Mouse (Mus musculus): ENCODE measurements around the gene Cd6.

Gene Cd6

DNA sequence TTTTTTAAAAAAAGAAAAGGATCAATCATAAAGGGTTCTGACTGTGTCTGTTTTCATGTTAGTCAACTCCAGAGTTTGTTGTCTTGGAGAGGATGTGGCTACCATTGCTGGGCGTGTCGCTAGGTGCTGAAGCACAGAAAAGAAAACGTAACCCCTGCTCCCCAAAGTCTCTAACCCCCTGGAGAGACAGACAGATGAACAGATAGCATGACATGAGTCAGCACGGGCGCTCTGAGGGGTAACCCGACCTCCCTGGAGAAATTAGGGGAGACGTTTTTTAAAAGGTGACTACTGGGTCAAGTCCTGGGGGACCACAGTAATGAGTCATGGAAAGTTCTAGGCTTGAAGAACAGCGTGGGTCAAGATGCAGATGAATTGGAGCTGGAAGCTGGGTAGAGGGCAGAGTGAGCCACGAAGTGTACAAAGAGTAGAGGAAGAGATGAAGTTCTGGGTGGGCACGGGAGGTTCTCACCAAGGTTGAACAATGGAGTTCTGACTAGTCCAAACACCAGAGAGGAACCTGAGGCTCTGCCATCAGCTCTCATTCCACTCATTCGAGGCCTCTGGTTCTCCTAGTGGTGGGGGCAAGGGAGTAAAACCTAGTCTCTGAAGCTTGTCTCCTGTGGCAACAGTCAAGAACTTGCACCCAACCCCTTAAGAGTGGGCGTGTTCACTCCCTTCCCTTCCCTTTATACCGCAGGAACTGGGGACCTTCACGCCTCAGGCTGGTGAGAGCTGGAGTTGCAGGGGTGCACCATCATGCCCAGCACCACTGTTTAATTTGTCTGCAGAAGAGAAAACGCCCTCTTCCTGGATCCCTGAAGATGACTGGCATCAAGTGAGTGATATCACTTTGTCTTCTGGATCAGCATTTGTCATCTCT lies 9.4 kb upstream of the Cd6 start, which contains the start of gene Slc15a3:
Gene Slc15a3, plus strand, starts transcription at position 718 of the 883 bp plus-strand sequence.
- no peak for DNase-seq (ENCODE audit: extremely low spot score, low read depth, low spot score)

GRCm38 (mm10) chr19:10835671-10836070 lies 5.8 kb upstream of the Cd6 start:
- DNase-seq (ENCODE audit: extremely low spot score, low read depth, low spot score), result no peak

DNA sequence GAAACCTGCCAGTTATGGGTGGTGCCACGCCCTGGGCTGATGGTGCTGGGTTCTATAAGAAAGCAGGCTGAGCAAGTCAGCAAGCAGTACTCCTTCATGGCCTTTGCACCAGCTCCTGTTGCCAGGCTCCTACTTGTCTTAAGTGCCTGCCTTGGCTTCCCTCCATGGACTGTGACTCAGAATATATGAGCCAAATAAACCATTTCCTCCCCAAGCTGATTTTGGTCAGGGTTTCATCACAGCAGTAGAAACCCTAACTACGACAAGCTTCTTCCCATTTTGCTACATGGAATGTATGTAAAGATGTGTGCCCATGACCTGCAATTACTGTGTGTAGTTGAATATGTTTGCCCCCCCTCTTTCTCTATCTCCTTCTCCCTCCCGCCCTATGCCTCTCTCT lies 3.8 kb upstream of the Cd6 start:
- DNase-seq (ENCODE audit: extremely low spot score, low read depth, low spot score), result no peak

GRCm38 (mm10) chr19:10832030-10832429 lies 2.2 kb upstream of the Cd6 start:
- DNase-seq (ENCODE audit: extremely low spot score, low read depth, low spot score), result no peak

DNA sequence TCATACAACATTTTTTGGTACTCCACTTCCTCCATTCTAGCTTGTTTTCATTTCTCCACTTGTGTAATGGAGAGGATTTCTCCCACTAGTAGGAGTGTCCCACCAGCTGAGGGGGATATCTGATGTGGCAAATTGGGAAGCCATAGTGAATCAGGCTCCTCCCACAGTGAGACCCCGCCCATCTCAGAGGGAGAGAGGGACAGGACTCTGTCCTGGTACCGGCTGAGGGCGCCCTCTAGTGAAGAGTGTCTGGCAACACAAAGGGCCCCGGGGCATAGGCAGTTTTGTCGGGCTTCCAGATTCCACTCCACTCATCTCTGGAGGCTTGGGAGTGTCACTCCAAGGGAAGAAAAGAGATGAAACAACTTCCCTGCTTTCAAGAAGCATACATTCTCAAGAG lies 1.6 kb upstream of the Cd6 start:
- no peak for DNase-seq (ENCODE audit: extremely low spot score, low read depth, low spot score)

GRCm38 (mm10) chr19:10828321-10828720 lies 1.5 kb downstream of the Cd6 start:
- no peak for DNase-seq (ENCODE audit: extremely low spot score, low read depth, low spot score)

DNA sequence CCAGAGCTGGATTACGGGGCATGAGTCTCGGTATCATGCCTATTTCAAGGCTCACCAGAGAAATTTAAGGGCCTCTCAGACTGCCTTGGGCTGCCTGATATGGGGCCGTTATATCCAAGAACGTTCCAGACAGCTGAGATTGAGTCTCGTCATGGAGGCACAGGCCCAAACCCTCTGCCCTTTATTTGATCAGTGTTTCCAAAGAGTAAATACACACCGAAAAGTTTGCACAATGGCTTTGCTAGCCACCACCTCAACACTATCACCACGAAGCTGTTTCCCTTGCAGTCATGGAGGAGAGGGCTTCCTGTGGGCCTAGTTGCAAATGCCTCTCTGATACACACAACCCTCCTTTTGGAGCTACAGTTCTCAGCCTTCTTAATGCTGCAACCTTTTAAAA lies 5.8 kb downstream of the Cd6 start:
- DNase-seq (ENCODE audit: extremely low spot score, low read depth, low spot score), result no peak

GRCm38 (mm10) chr19:10822534-10822933 lies 7.3 kb downstream of the Cd6 start:
- DNase-seq (ENCODE audit: extremely low spot score, low read depth, low spot score), result no peak

- DNase-seq (ENCODE audit: extremely low spot score, low read depth, low spot score), result no peak
These were observed 8.5 kb downstream of the Cd6 start for GRCm38 (mm10) chr19:10821319-10821718.

DNA sequence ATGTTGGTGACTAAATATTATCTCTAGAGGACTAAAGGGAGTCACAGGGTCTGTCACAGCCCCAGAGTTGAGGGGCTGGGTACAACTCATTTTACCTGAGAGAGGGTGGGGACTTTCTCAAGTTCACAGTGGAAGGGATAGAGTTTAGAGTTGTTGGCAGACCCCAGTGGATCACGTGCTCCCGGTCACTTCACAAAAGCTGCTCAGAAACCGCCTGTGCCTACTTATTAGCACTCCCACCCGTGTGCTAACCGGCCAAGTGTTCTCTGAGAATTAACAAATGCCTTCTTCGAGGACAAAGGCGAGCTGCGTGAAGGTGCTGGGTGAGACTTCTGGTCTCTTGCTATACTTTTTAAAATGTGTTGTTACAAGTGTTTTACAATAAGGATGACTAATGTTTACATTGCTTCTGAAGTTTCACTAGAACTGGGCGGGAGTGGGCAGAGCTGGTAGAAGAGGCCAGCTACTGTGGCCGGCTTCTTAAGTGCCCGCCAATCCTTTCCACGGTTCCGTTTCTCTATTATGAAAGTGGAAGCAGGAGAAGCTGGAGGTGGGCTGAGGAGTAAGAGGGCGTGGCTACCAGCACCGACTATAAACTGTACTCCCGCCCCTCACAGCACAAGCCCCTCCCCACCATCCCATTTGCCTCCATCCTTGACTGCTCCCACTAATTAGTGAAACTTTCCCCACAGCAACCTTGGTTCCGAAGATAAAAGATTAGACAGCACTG lies 11.5 kb downstream of the Cd6 start:
- DNase-seq (ENCODE audit: extremely low spot score, low read depth, low spot score), result no peak

GRCm38 (mm10) chr19:10816462-10816861 lies 13.4 kb downstream of the Cd6 start:
- no peak for DNase-seq (ENCODE audit: extremely low spot score, low read depth, low spot score)

GRCm38 (mm10) chr19:10815871-10816270 lies 14.0 kb downstream of the Cd6 start:
- DNase-seq (ENCODE audit: extremely low spot score, low read depth, low spot score), result no peak

- no peak for DNase-seq (ENCODE audit: extremely low spot score, low read depth, low spot score)
These were observed 16.0 kb downstream of the Cd6 start for GRCm38 (mm10) chr19:10813905-10814304.

GRCm38 (mm10) chr19:10813039-10813438 lies 16.8 kb downstream of the Cd6 start:
- DNase-seq (ENCODE audit: extremely low spot score, low read depth, low spot score), result no peak

- DNase-seq (ENCODE audit: extremely low spot score, low read depth, low spot score), result no peak
These were observed 18.4 kb downstream of the Cd6 start for GRCm38 (mm10) chr19:10811471-10811870.

- DNase-seq (ENCODE audit: extremely low spot score, low read depth, low spot score), result no peak
These were observed 19.7 kb downstream of the Cd6 start for GRCm38 (mm10) chr19:10810176-10810492.

DNA sequence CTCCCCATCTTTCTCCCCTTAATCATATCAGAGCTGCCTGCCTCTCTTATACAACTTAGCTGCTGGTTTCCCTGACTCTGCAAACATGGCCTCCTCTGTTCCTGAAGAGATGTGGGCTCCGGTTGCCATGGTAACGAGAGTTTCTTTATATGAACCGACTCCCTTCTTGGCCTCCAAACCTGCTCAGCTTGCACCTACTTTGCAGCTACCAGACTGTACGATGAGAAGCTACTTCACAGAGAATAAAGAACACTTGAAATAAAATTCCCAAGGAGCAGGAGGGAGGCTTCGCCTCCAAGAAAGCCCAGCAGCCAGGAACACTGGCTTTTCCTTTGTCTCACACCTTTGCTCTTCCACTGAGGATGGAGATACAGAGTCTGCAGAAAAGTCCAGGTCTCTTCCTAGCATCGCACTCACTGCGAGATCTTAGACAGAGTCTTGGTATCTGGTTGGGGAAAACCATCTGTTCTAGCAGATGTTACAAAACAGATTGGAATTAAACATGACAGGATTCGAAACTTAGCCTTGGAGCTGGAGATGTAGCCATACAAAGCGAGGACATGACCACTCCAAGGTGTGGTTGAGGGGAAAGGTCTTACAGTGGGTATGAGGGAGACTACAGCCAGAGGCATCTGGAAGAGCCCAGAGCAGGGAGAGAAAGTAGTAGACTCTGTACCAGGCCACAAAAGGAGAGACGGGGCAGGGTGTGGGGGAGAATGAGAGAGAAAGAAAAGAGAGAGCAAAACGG lies 20.3 kb downstream of the Cd6 start:
- no peak for DNase-seq (ENCODE audit: extremely low spot score, low read depth, low spot score)

DNA sequence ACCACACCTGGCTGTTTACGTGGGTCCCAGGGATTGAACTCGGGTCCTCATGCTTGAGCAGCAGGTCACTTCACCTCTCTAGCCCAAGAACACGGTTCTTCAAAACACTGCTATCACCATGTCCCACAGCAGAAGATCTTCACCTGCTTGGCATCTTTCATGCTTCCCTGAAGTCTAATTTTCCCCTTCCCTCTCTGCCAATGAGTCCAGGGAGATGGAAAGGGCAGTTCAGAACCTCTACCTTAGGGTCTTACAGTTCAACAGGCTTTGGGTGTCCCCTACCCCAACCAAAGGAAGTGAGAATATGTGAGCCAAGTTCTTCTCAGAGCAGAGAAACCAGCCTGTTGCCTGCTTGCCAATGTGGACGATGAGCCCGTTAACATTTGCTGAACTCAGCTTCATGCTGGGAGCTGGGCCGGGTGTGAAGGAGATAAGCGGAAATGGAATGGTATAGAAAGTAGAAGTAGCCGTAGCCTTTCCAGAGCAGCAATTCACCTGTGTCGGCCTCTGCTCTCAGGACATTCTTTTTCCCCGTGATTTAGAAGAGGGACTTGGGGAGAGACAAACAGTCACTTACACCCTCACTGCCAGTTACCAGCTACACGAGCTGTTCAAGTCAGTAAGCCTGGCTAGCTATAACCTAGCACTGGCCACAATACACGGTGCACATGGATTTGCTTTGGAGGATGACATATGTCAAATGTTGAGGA lies 21.2 kb downstream of the Cd6 start:
- DNase-seq (ENCODE audit: extremely low spot score, low read depth, low spot score), result no peak

GRCm38 (mm10) chr19:10805661-10806285 lies 24.1 kb downstream of the Cd6 start:
- no peak for DNase-seq (ENCODE audit: extremely low spot score, low read depth, low spot score)

GRCm38 (mm10) chr19:10804850-10805660 lies 24.8 kb downstream of the Cd6 start:
- DNase-seq (ENCODE audit: extremely low spot score, low read depth, low spot score), result no peak
